Mouse (Mus musculus): Measurements from ENCODE around the gene Rars2. TPM values are rescaled to one million over a fixed set of nuclear protein-coding genes. Genes with fewer than 3 reads are reported as not detected.

The Rars2 gene
- polyA plus RNA-seq, 1 experiment = 13.7 TPM

GRCm38 (mm10) chr4:34625556-34625955, 10.8 kb downstream of the Rars2 start:
- H3K4me3 ChIP-seq (ENCODE audit: control insufficient read depth, low read depth, low read length) = no peak overlapping the region
- TF ChIP-seq POLR2A (IDR thresholded peaks at IDR 0.05; ENCODE audit: control insufficient read depth, low read depth, low read length) (no peak), CTCF (IDR thresholded peaks at IDR 0.05; ENCODE audit: control insufficient read depth, insufficient read depth, insufficient replicate concordance, low read depth, low read length) (no peak)
- no peak overlapping the region for H3K27ac ChIP-seq (ENCODE audit: control insufficient read depth, insufficient read depth, low read depth, low read length)
- no peaks in the 10 kb centered on the region for H3K4me1 ChIP-seq (ENCODE audit: control insufficient read depth, insufficient read depth, low read length)
- H3K36me3 ChIP-seq (ENCODE audit: control insufficient read depth, insufficient read depth, low read length) = no peaks in the 10 kb centered on the region; the same call in 1 of the 2 replicates
- no peaks in the 10 kb centered on the region for H3K27me3 ChIP-seq (ENCODE audit: control insufficient read depth, insufficient read depth, low read length)

- H3K27ac ChIP-seq (ENCODE audit: control insufficient read depth, insufficient read depth, low read depth, low read length) = no peak overlapping the region
- peaks cover 1% of the 10 kb centered on the region for H3K36me3 ChIP-seq (ENCODE audit: control insufficient read depth, insufficient read depth, low read length)
- H3K27me3 ChIP-seq (ENCODE audit: control insufficient read depth, insufficient read depth, low read length) = no peaks in the 10 kb centered on the region
- no peak overlapping the region for H3K4me3 ChIP-seq (ENCODE audit: control insufficient read depth, low read depth, low read length)
- TF ChIP-seq CTCF (IDR thresholded peaks at IDR 0.05; ENCODE audit: control insufficient read depth, insufficient read depth, insufficient replicate concordance, low read depth, low read length) (no peak), POLR2A (IDR thresholded peaks at IDR 0.05; ENCODE audit: control insufficient read depth, low read depth, low read length) (no peak)
- H3K4me1 ChIP-seq (ENCODE audit: control insufficient read depth, insufficient read depth, low read length) = no peaks in the 10 kb centered on the region
These were observed 11.6 kb downstream of the Rars2 start for GRCm38 (mm10) chr4:34626401-34626800.

- Histone ChIP-seq H3K27me3 (ENCODE audit: control insufficient read depth, insufficient read depth, low read length) (no peaks in the 10 kb centered on the region), H3K36me3 (ENCODE audit: control insufficient read depth, insufficient read depth, low read length) (peaks cover 1% of the 10 kb centered on the region; the same call in 1 of the 2 replicates), H3K27ac (ENCODE audit: control insufficient read depth, insufficient read depth, low read depth, low read length) (no peak overlapping the region), H3K4me3 (ENCODE audit: control insufficient read depth, low read depth, low read length) (no peak overlapping the region), H3K4me1 (ENCODE audit: control insufficient read depth, insufficient read depth, low read length) (no peaks in the 10 kb centered on the region)
- TF ChIP-seq POLR2A (IDR thresholded peaks at IDR 0.05; ENCODE audit: control insufficient read depth, low read depth, low read length) (no peak), CTCF (IDR thresholded peaks at IDR 0.05; ENCODE audit: control insufficient read depth, insufficient read depth, insufficient replicate concordance, low read depth, low read length) (no peak)
These were observed 15.2 kb downstream of the Rars2 start for GRCm38 (mm10) chr4:34629956-34630355.

- TF ChIP-seq CTCF (IDR thresholded peaks at IDR 0.05; ENCODE audit: control insufficient read depth, insufficient read depth, insufficient replicate concordance, low read depth, low read length) = no peak
- no peak for TF ChIP-seq POLR2A (IDR thresholded peaks at IDR 0.05; ENCODE audit: control insufficient read depth, low read depth, low read length)
- Histone ChIP-seq H3K36me3 (ENCODE audit: control insufficient read depth, insufficient read depth, low read length) (peaks cover 1% of the 10 kb centered on the region; the same call in 1 of the 2 replicates), H3K4me3 (ENCODE audit: control insufficient read depth, low read depth, low read length) (no peak overlapping the region), H3K27ac (ENCODE audit: control insufficient read depth, insufficient read depth, low read depth, low read length) (no peak overlapping the region), H3K4me1 (ENCODE audit: control insufficient read depth, insufficient read depth, low read length) (no peaks in the 10 kb centered on the region), H3K27me3 (ENCODE audit: control insufficient read depth, insufficient read depth, low read length) (no peaks in the 10 kb centered on the region)
These were observed 19.4 kb downstream of the Rars2 start for GRCm38 (mm10) chr4:34634129-34634528.

DNA sequence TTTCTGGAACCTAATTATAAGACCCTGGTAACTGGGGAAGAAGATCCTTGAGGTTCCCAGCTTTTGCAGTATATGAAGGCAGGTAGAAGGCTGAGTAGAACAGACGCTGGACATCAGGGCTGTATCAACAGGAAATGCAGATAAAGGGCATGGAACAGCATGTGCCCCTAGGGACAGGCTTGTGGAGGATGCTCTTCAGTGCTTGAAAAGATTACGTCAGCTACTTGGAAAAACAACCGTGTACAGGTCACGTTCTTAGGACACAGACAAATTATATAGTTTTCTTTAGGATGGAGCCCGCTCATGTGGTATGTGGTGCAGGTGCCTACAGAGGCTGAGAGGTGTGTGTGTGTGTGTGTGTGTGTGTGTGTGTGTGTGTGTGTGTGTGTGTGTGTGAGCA, 21.3 kb downstream of the Rars2 start:
- no peak for TF ChIP-seq CTCF (IDR thresholded peaks at IDR 0.05; ENCODE audit: control insufficient read depth, insufficient read depth, insufficient replicate concordance, low read depth, low read length)
- no peak for TF ChIP-seq POLR2A (IDR thresholded peaks at IDR 0.05; ENCODE audit: control insufficient read depth, low read depth, low read length)
- H3K27me3 ChIP-seq (ENCODE audit: control insufficient read depth, insufficient read depth, low read length) = no peaks in the 10 kb centered on the region
- no peak overlapping the region for H3K4me3 ChIP-seq (ENCODE audit: control insufficient read depth, low read depth, low read length)
- H3K36me3 ChIP-seq (ENCODE audit: control insufficient read depth, insufficient read depth, low read length) = no peaks in the 10 kb centered on the region; the same call in 1 of the 2 replicates
- H3K27ac ChIP-seq (ENCODE audit: control insufficient read depth, insufficient read depth, low read depth, low read length) = no peak overlapping the region
- H3K4me1 ChIP-seq (ENCODE audit: control insufficient read depth, insufficient read depth, low read length) = no peaks in the 10 kb centered on the region

GRCm38 (mm10) chr4:34637386-34637785, 22.6 kb downstream of the Rars2 start:
- TF ChIP-seq POLR2A (IDR thresholded peaks at IDR 0.05; ENCODE audit: control insufficient read depth, low read depth, low read length) (no peak), CTCF (IDR thresholded peaks at IDR 0.05; ENCODE audit: control insufficient read depth, insufficient read depth, insufficient replicate concordance, low read depth, low read length) (no peak)
- no peaks in the 10 kb centered on the region; the same call in 1 of the 2 replicates for H3K36me3 ChIP-seq (ENCODE audit: control insufficient read depth, insufficient read depth, low read length)
- H3K27me3 ChIP-seq (ENCODE audit: control insufficient read depth, insufficient read depth, low read length) = no peaks in the 10 kb centered on the region
- no peak overlapping the region for H3K27ac ChIP-seq (ENCODE audit: control insufficient read depth, insufficient read depth, low read depth, low read length)
- no peaks in the 10 kb centered on the region for H3K4me1 ChIP-seq (ENCODE audit: control insufficient read depth, insufficient read depth, low read length)
- no peak overlapping the region for H3K4me3 ChIP-seq (ENCODE audit: control insufficient read depth, low read depth, low read length)

DNA sequence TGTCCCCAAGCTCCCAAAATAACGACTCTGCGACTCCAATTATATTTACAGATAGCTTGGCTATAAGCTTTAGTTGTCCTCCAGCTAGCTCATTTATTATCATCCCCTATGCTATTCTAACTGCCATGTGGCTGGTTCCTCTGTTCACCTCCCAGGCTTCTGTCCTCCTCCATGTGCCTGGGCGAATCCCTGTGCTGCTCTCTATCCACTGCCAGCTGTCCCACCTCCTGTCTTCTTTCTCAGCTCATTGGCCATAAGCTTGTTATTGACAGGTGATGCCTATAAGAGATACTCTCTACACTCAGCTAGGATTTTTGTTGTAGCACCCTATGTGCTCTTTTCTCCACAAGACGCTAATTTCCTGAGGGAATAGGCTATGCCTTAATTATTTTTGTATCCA, 23.1 kb downstream of the Rars2 start:
- Histone ChIP-seq H3K27me3 (ENCODE audit: control insufficient read depth, insufficient read depth, low read length) (no peaks in the 10 kb centered on the region), H3K4me1 (ENCODE audit: control insufficient read depth, insufficient read depth, low read length) (no peaks in the 10 kb centered on the region), H3K36me3 (ENCODE audit: control insufficient read depth, insufficient read depth, low read length) (no peaks in the 10 kb centered on the region; the same call in 1 of the 2 replicates), H3K4me3 (ENCODE audit: control insufficient read depth, low read depth, low read length) (no peak overlapping the region), H3K27ac (ENCODE audit: control insufficient read depth, insufficient read depth, low read depth, low read length) (no peak overlapping the region)
- TF ChIP-seq CTCF (IDR thresholded peaks at IDR 0.05; ENCODE audit: control insufficient read depth, insufficient read depth, insufficient replicate concordance, low read depth, low read length) = no peak
- TF ChIP-seq POLR2A (IDR thresholded peaks at IDR 0.05; ENCODE audit: control insufficient read depth, low read depth, low read length) = no peak
